Mouse (Mus musculus) liver, embryonic 11.5 days (tissue): Measurements from ENCODE around the gene Ccdc85b. TPM values are rescaled to one million over a fixed set of nuclear protein-coding genes. Genes with fewer than 3 reads are reported as not detected.
A peak's percentile ranks its signal among the peaks of the same experiment; 100 is the strongest.

Experiments used
- ATAC-seq: fragments of 200-750 bp; cut with Nextera tagmentation; replicated peaks from 2 replicates; pipeline ENCODE4 v1.8.0; 2017; ENCODE audit warnings: moderate number of reproducible peaks, mild to moderate bottlenecking, moderate TSS enrichment, moderate library complexity; ENCODE audit not compliant: low FRiP score
- DNase-seq: peaks from one replicate; pipeline ENCODE4 v3.0.0-alpha.2; 2017; ENCODE audit warnings: low spot score
- H3K27ac ChIP-seq: fragments of 300-500 bp; sonication (generic); 2 replicates; pipeline ENCODE4 v1.5.1; 2014; ENCODE audit warnings: mild to moderate bottlenecking, low read depth, low read length, control low read depth
- H3K27me3 ChIP-seq: fragments of 300-500 bp; sonication (generic); replicated peaks from 2 replicates; pipeline ENCODE4 v1.6.1; 2014; ENCODE audit warnings: low read length, mixed read lengths; ENCODE audit not compliant: control insufficient read depth, insufficient read depth
- H3K36me3 ChIP-seq: fragments of 300-500 bp; sonication (generic); 2 replicates; pipeline ENCODE4 v1.6.1; 2014; ENCODE audit warnings: mild to moderate bottlenecking, low read length, moderate library complexity, mixed read lengths; ENCODE audit not compliant: control insufficient read depth, insufficient read depth
- H3K4me1 ChIP-seq: fragments of 300-500 bp; sonication (generic); replicated peaks from 2 replicates; pipeline ENCODE4 v1.6.1; 2014; ENCODE audit warnings: low read length, mixed read lengths; ENCODE audit not compliant: control insufficient read depth, insufficient read depth
- H3K4me2 ChIP-seq: fragments of 300-500 bp; sonication (generic); 2 replicates; pipeline ENCODE4 v1.6.1; 2014; ENCODE audit warnings: mild to moderate bottlenecking, control low read depth, moderate library complexity
- H3K4me3 ChIP-seq: fragments of 300-500 bp; sonication (generic); 2 replicates; pipeline ENCODE4 v1.5.1; 2014; ENCODE audit warnings: low read depth, low read length, control low read depth
- H3K9ac ChIP-seq: fragments of 300-500 bp; sonication (generic); 2 replicates; pipeline ENCODE4 v1.6.1; 2014; ENCODE audit warnings: low read depth, low read length, control low read depth
- H3K9me3 ChIP-seq: fragments of 300-500 bp; sonication (generic); 2 replicates; pipeline ENCODE4 v1.6.1; 2016; ENCODE audit warnings: low read length, inconsistent platforms, mixed read lengths; ENCODE audit not compliant: control insufficient read depth
- WGBS: fragments of 180-500 bp; shearing (Covaris S2); extraction: QIAGEN DNeasy Blood & Tissue Kit; methylation state at CpG from one replicate; pipeline ENCODE4 v1.1.7; 2014; 5-methylcytosine and 5-hydroxymethylcytosine counted together
- polyA plus RNA-seq: library from polyadenylated mRNA; unstranded; fragments of >200 nt; fragmentation: Nextera tagmentation; extraction: Ambion mirVana; gene quantifications from 2 replicates; pipeline ENCODE4 v1.2.1, GENCODE M21; 2014

Gene Ccdc85b
- polyA plus RNA-seq, 1 experiment from 2014 or later = 6.3 TPM

DNA sequence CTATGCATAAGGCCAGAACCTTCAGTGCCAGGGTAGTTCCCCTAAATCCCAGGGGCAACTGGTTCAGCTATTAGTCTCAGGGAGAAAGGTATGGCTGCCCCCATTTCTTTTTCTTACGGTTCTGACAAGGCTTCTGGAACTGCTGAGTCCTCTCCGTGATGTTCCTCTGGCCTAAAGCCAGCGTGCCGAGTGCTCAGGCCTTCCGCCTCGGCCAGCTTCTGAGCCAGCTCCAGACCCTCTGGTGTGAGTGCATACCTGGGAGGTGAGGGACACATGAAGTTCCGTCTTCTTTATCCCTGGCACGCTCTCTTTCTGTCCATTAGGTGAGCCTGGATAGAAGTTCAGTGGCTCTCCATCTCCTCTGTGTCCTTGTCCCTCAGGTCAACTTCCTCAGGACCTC, 27.7 kb upstream of the Ccdc85b start:
- Histone ChIP-seq H3K9ac (no peak overlapping the region), H3K36me3 (peaks cover 24% of the 10 kb centered on the region), H3K27ac (no peak overlapping the region), H3K9me3 (no peaks in the 10 kb centered on the region), H3K27me3 (no peaks in the 10 kb centered on the region), H3K4me2 (no peak overlapping the region), H3K4me1 (peaks cover 14% of the 10 kb centered on the region), H3K4me3 (no peak overlapping the region)
- ATAC-seq = no peak
- 93% methylated on average over 8 of the region's 8 CpGs for WGBS
- DNase-seq = no peak

DNA sequence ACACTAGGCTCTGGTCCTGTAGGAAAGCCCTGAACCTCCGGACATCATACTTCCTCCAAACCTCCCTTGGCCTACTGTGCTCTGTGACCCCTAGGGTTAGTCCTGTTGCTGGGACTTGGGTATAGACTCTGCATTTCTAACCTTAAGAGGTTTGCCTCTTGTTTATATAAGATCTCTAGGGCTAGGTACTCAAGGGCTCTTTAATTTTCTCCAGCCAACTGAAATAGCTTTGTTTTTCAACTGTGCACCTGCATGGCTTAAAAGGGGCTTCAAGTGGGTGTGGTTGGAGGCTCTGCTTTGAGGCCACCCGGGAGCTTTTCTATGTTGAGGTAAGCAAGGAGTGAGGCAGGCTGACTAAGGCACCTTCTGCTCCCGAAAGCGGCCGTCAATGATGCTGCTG, 26.8 kb upstream of the Ccdc85b start:
- H3K4me3 ChIP-seq = no peak overlapping the region
- H3K9ac ChIP-seq = no peak overlapping the region
- peaks cover 9% of the 10 kb centered on the region for H3K4me1 ChIP-seq
- ATAC-seq = no peak
- no peaks in the 10 kb centered on the region for H3K9me3 ChIP-seq
- H3K36me3 ChIP-seq = peaks cover 24% of the 10 kb centered on the region
- no peak overlapping the region for H3K27ac ChIP-seq
- H3K4me2 ChIP-seq = no peak overlapping the region
- 90% methylated on average over 5 of the region's 5 CpGs for WGBS
- no peaks in the 10 kb centered on the region for H3K27me3 ChIP-seq
- DNase-seq = no peak

DNA sequence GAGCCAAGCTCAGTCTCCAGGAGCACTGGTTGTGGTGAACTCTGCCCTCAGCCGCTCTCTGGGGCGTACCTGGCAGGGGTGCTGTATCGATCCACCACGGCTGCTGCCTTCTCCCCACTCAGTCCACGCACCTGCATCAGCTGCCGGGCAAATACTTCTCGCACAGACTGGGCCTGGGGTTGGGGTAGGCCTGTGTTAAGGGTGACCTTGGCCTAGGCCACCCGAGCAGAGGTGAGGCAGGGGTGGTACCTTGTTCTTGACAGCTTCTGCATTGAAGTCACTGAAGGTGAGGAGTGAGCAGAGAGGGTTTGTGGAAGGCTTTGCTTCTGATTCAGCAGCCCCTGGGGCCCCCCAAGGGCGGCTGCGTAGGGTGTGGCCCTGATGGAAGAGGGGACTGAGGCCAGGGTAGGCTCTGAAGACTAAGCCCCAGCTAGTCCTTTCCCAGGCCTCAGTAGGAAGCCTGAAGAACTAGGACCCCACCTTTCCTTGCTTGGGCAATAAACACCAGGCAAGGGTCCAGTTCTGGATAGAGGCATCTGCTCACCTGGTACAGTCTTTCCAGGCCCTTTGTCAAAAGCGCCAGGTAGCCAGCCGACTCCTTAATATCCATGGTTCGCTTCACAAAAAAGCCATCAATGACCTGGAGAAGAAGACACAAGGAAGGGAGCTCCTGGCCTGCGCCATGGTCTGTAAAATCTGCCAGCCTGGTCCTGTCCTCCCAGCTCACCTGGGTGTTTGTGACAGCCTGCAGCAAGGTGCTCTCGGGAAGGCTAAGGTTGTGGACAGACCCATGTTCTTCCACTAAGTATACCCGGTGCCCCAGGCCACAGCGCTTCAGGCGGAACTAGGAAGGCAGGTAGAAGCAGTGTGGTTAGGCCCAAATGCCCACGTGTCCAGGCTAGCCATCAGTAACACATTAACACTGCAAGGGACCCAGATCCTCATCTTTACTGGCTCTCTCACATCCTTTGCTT, 26.0 kb upstream of the Ccdc85b start:
- Histone ChIP-seq H3K27me3 (no peaks in the 10 kb centered on the region), H3K4me3 (no peak overlapping the region), H3K4me2 (no peak overlapping the region), H3K4me1 (peaks cover 8% of the 10 kb centered on the region), H3K9me3 (no peaks in the 10 kb centered on the region), H3K9ac (no peak overlapping the region), H3K27ac (no peak overlapping the region), H3K36me3 (peaks cover 26% of the 10 kb centered on the region)
- ATAC-seq (no peak), DNase-seq (no peak)
- WGBS = 92% methylated on average over 19 of the region's 19 CpGs

DNA sequence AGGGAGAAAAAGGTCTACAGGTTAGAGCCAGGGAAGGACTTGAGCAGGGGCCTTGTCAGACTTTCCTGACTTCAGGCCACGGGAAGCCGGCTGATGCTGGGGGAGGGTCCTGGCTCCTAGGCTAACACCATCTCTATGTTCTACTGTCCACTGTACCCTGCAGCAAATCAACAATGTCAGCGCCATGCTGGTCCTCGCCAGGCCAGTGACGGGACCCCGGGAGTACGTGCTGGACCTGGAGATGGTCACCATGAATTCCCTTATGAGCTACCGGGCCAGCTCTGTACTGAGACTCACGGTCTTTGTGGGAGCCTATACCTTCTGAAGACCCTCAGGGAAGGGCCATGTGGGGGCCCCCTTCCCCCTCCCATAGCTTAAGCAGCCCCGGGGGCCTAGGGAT, 23.7 kb upstream of the Ccdc85b start:
- H3K27ac ChIP-seq = no peak overlapping the region
- no peak for DNase-seq
- H3K9ac ChIP-seq = 0 out of 2 replicates have a peak overlapping the region, but pooled peaks have one; percentile 9
- H3K4me1 ChIP-seq = no peaks in the 10 kb centered on the region; the same call in 1 of the 2 replicates
- peaks cover 30% of the 10 kb centered on the region for H3K36me3 ChIP-seq
- no peak for ATAC-seq
- no peaks in the 10 kb centered on the region for H3K27me3 ChIP-seq
- H3K4me2 ChIP-seq = no peak overlapping the region
- no peak overlapping the region for H3K4me3 ChIP-seq
- H3K9me3 ChIP-seq = no peaks in the 10 kb centered on the region
- WGBS = 89% methylated on average over 10 of the region's 10 CpGs

DNA sequence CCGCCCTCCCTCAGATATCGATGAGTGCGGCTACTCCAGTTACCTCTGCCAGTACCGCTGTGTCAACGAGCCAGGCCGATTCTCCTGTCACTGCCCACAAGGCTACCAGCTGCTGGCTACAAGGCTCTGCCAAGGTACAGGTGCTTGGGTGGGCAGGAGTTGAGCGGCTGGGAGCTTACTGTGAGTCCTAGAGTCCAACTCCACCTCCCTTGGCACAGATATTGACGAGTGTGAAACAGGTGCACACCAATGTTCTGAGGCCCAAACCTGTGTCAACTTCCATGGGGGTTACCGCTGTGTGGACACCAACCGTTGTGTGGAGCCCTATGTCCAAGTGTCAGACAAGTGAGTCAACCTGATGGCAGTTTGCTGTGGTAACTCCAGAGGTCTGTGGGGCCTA, 22.3 kb upstream of the Ccdc85b start:
- Histone ChIP-seq H3K27me3 (no peaks in the 10 kb centered on the region; the same call in 1 of the 2 replicates), H3K4me2 (no peak overlapping the region), H3K9me3 (no peaks in the 10 kb centered on the region), H3K4me3 (no peak overlapping the region), H3K27ac (no peak overlapping the region), H3K36me3 (peaks cover 21% of the 10 kb centered on the region), H3K9ac (no peak overlapping the region), H3K4me1 (no peaks in the 10 kb centered on the region; the same call in 1 of the 2 replicates)
- DNase-seq (no peak), ATAC-seq (no peak)
- 80% methylated on average over 10 of the region's 10 CpGs for WGBS

DNA sequence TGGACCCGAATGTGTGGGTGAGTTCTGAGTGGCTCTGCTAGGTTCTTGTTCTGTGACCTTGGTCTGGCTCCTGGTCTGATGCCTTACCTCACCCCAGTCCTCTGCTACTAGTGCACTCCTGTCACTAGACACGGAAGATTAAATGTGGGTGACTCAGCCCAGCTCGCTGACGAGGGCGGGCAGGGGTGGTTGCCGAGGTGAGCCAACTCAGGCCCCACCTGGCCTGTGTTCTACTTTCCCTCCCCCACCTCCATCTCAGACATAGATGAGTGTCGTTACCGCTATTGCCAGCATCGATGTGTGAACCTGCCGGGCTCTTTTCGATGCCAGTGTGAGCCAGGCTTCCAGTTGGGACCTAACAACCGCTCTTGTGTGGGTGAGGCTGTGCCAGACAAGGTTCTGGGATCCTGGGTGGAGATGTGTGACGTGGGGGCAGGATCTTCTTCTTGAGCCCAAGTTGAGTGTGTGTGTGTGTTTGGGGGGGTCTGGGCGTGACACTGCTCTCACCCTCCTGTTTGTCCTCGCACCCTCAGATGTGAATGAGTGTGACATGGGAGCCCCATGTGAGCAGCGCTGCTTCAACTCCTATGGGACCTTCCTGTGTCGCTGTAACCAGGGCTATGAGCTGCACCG, 20.1 kb upstream of the Ccdc85b start:
- Histone ChIP-seq H3K9ac (no peak overlapping the region), H3K4me2 (no peak overlapping the region), H3K27ac (no peak overlapping the region), H3K27me3 (no peaks in the 10 kb centered on the region; the same call in 1 of the 2 replicates), H3K4me1 (peaks cover 4% of the 10 kb centered on the region; the same call in 1 of the 2 replicates), H3K4me3 (no peak overlapping the region), H3K9me3 (no peaks in the 10 kb centered on the region), H3K36me3 (peaks cover 15% of the 10 kb centered on the region)
- ATAC-seq = no peak
- WGBS = 89% methylated on average over 18 of the region's 18 CpGs
- DNase-seq = no peak

DNA sequence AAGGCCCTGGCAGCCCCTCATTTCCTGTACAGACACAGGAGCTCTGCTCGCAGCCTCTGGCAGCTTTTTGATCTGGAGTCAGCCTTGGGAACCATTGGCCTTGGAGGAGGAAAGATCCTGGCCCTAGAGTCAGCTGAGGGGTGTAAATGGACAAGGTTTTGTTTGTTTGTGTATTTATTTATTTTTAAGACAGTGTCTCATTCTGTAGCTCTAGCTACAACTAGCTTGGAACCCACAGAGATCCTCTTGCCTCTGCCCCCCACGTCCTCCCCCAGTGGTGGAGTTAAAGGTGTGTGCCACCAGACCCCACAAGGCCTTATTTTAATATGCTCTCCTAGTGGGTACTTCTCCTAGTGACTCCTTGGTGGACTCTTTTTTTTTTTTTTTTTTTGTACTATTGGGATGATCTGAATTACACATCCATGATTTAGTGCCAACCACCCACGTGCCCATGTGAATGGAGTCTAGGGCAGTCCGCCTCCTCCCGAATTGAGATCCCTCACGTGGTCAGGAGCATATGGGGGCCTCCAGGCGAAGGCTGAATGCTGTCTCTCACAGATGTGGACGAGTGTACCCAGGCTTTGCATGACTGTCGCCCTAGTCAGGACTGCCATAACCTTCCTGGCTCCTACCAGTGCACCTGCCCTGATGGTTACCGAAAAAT, 19.4 kb upstream of the Ccdc85b start:
- Histone ChIP-seq H3K27ac (no peak overlapping the region), H3K4me1 (peaks cover 4% of the 10 kb centered on the region; the same call in 1 of the 2 replicates), H3K4me2 (no peak overlapping the region), H3K9ac (no peak overlapping the region), H3K27me3 (no peaks in the 10 kb centered on the region; the same call in 1 of the 2 replicates), H3K36me3 (peaks cover 14% of the 10 kb centered on the region), H3K4me3 (no peak overlapping the region), H3K9me3 (no peaks in the 10 kb centered on the region)
- no peak for ATAC-seq
- WGBS = 80% methylated on average over 10 of the region's 10 CpGs
- DNase-seq = no peak

DNA sequence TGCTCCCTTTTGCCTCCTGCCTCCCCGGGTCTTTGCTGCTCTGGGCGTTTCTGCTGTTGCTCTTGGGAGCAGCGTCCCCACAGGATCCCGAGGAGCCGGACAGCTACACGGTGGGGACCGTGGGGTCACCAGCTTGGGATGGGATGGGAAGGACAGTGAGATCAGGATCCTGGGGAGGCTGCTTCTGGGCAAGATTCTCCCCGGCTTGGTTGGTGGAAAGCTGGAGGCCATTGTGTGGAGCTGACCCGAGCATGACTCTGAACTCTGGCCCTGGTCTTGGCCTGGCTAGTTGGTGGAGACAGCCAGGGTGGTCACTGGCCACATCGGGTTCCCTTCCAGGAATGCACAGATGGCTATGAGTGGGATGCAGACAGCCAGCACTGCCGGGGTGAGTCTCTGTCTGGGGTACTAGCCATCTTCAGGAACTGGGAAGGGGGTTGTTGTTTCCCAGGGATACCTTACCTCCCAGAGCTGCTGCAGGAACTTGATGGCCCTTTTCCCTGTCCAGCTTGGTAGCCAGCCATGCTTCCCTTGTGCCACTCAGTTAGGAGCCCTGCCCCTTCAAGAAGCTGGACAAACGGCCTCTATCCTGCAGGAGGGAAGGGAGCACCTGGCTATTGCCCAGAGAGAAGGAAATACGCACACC, 17.5 kb upstream of the Ccdc85b start:
- Histone ChIP-seq H3K36me3 (peaks cover 6% of the 10 kb centered on the region; the same call in 1 of the 2 replicates), H3K9ac (peak overlapping the region; percentile 65), H3K27ac (peak overlapping the region; percentile 59), H3K4me2 (peak overlapping the region; percentile 96), H3K4me1 (peaks cover 4% of the 10 kb centered on the region; the same call in 1 of the 2 replicates), H3K4me3 (peak overlapping the region; percentile 62), H3K9me3 (no peaks in the 10 kb centered on the region), H3K27me3 (no peaks in the 10 kb centered on the region; the same call in 1 of the 2 replicates)
- DNase-seq (no peak), ATAC-seq (no peak)
- WGBS = 31% methylated on average over 13 of the region's 13 CpGs
